Mouse (Mus musculus): Measurements from ENCODE around the gene Cxcr4.
"Not testable (repeated sequence)": the region's sequence is repeated elsewhere in the genome, so short reads cannot be mapped to it uniquely, and the experiment has no call there.

The Cxcr4 gene

GRCm38 (mm10) chr1:128600549-128600948 is 8.5 kb upstream of the Cxcr4 start:
- no peak for DNase-seq (ENCODE audit: low read depth, low spot score)

GRCm38 (mm10) chr1:128597209-128597782 is 5.2 kb upstream of the Cxcr4 start:
- DNase-seq (ENCODE audit: low read depth, low spot score) = no peak

GRCm38 (mm10) chr1:128595528-128595927 is 3.4 kb upstream of the Cxcr4 start:
- DNase-seq (ENCODE audit: low read depth, low spot score) = no peak

- no peak for DNase-seq (ENCODE audit: low read depth, low spot score)
These were observed 3.0 kb upstream of the Cxcr4 start for GRCm38 (mm10) chr1:128595105-128595420.

- DNase-seq (ENCODE audit: low read depth, low spot score) = no peak
These were observed 2.4 kb upstream of the Cxcr4 start for GRCm38 (mm10) chr1:128594353-128595104.

- DNase-seq (ENCODE audit: low read depth, low spot score) = peak; percentile 56
These were observed 938 bp upstream of the Cxcr4 start for GRCm38 (mm10) chr1:128592961-128593501.

- no peak for DNase-seq (ENCODE audit: low read depth, low spot score)
These were observed 327 bp downstream of the Cxcr4 start for GRCm38 (mm10) chr1:128591721-128592210.

GRCm38 (mm10) chr1:128590816-128591720 is 1.0 kb downstream of the Cxcr4 start:
- peak; percentile 88 for DNase-seq (ENCODE audit: low read depth, low spot score)

- no peak for DNase-seq (ENCODE audit: low read depth, low spot score)
These were observed 2.1 kb downstream of the Cxcr4 start for GRCm38 (mm10) chr1:128590011-128590410.

- no peak for DNase-seq (ENCODE audit: low read depth, low spot score)
These were observed 2.6 kb downstream of the Cxcr4 start for GRCm38 (mm10) chr1:128589488-128589887.

GRCm38 (mm10) chr1:128588337-128588736 is 3.8 kb downstream of the Cxcr4 start:
- DNase-seq (ENCODE audit: low read depth, low spot score) = no peak

- no peak for DNase-seq (ENCODE audit: low read depth, low spot score)
These were observed 4.9 kb downstream of the Cxcr4 start for GRCm38 (mm10) chr1:128586928-128587780.

- no peak for DNase-seq (ENCODE audit: low read depth, low spot score)
These were observed 5.7 kb downstream of the Cxcr4 start for GRCm38 (mm10) chr1:128586162-128586927.

- no peak for DNase-seq (ENCODE audit: low read depth, low spot score)
These were observed 6.5 kb downstream of the Cxcr4 start for GRCm38 (mm10) chr1:128585396-128586161.

GRCm38 (mm10) chr1:128584716-128585115 is 7.4 kb downstream of the Cxcr4 start:
- not testable (repeated sequence) for DNase-seq (ENCODE audit: low read depth, low spot score)

- DNase-seq (ENCODE audit: low read depth, low spot score) = no peak
These were observed 8.7 kb downstream of the Cxcr4 start for GRCm38 (mm10) chr1:128583279-128583872.

GRCm38 (mm10) chr1:128580321-128580720 is 11.8 kb downstream of the Cxcr4 start:
- DNase-seq (ENCODE audit: low read depth, low spot score) = no peak

GRCm38 (mm10) chr1:128578454-128578853 is 13.6 kb downstream of the Cxcr4 start:
- DNase-seq (ENCODE audit: low read depth, low spot score) = no peak

- DNase-seq (ENCODE audit: low read depth, low spot score) = no peak
These were observed 17.0 kb downstream of the Cxcr4 start for GRCm38 (mm10) chr1:128575096-128575495.
